Mouse (Mus musculus): ENCODE measurements around the gene Trim62.

Gene Trim62

GRCm38 (mm10) chr4:128908586-128909377 is 25.4 kb downstream of the Trim62 start:
- peak; percentile 9 to 32 for DNase-seq (ENCODE audit: low read depth in 2 of 2, low spot score in 2 of 2)

- no peak for DNase-seq (ENCODE audit: low read depth in 2 of 2, low spot score in 2 of 2)
Observed at GRCm38 (mm10) chr4:128909378-128909831, 26.0 kb downstream of the Trim62 start.

GRCm38 (mm10) chr4:128910276-128911063 is 27.1 kb downstream of the Trim62 start:
- DNase-seq (ENCODE audit: low read depth in 2 of 2, low spot score in 2 of 2), result no peak

- no peak for DNase-seq (ENCODE audit: low read depth in 2 of 2, low spot score in 2 of 2)
Observed at GRCm38 (mm10) chr4:128912085-128912484, 28.7 kb downstream of the Trim62 start.

- no peak for DNase-seq (ENCODE audit: low read depth in 2 of 2, low spot score in 2 of 2)
Observed at GRCm38 (mm10) chr4:128913794-128914193, 30.4 kb downstream of the Trim62 start.

GRCm38 (mm10) chr4:128917119-128917518 is 33.7 kb downstream of the Trim62 start:
- DNase-seq (ENCODE audit: low read depth in 2 of 2, low spot score in 2 of 2), result no peak

- no peak for DNase-seq (ENCODE audit: low read depth in 2 of 2, low spot score in 2 of 2)
Observed at GRCm38 (mm10) chr4:128917756-128918155, 34.4 kb downstream of the Trim62 start.

GRCm38 (mm10) chr4:128918187-128918586 is 34.8 kb downstream of the Trim62 start:
- DNase-seq (ENCODE audit: low read depth in 2 of 2, low spot score in 2 of 2), result no peak

GRCm38 (mm10) chr4:128919106-128919505 is 35.7 kb downstream of the Trim62 start:
- DNase-seq (ENCODE audit: low read depth in 2 of 2, low spot score in 2 of 2), result no peak

- no peak for DNase-seq (ENCODE audit: low read depth in 2 of 2, low spot score in 2 of 2)
Observed at GRCm38 (mm10) chr4:128923603-128924002, 40.2 kb downstream of the Trim62 start.

GRCm38 (mm10) chr4:128924841-128925606 is 41.6 kb downstream of the Trim62 start:
- DNase-seq (ENCODE audit: low read depth in 2 of 2, low spot score in 2 of 2), result peak; percentile 57 to 59

GRCm38 (mm10) chr4:128932783-128933182 is 49.4 kb downstream of the Trim62 start:
- no peak for DNase-seq (ENCODE audit: low read depth in 2 of 2, low spot score in 2 of 2)

- DNase-seq (ENCODE audit: low read depth in 2 of 2, low spot score in 2 of 2), result no peak
Observed at GRCm38 (mm10) chr4:128935595-128935994, 52.2 kb downstream of the Trim62 start.

- no peak for DNase-seq (ENCODE audit: low read depth in 2 of 2, low spot score in 2 of 2)
Observed at GRCm38 (mm10) chr4:128942346-128942745, 59.0 kb downstream of the Trim62 start.

- DNase-seq (ENCODE audit: low read depth in 2 of 2, low spot score in 2 of 2), result no peak
Observed at GRCm38 (mm10) chr4:128946736-128947135, 63.4 kb downstream of the Trim62 start.

- DNase-seq (ENCODE audit: low read depth in 2 of 2, low spot score in 2 of 2), result no peak
Observed at GRCm38 (mm10) chr4:128947326-128947933, 64.0 kb downstream of the Trim62 start.

- peak; percentile 46 for DNase-seq (ENCODE audit: low read depth in 2 of 2, low spot score in 2 of 2)
Observed at GRCm38 (mm10) chr4:128948137-128948674, 64.8 kb downstream of the Trim62 start.

- no peak for DNase-seq (ENCODE audit: low read depth in 2 of 2, low spot score in 2 of 2)
Observed at GRCm38 (mm10) chr4:128949470-128950005, 66.2 kb downstream of the Trim62 start.

- DNase-seq (ENCODE audit: low read depth in 2 of 2, low spot score in 2 of 2), result no peak
Observed at GRCm38 (mm10) chr4:128950461-128950860, 67.1 kb downstream of the Trim62 start.

- no peak for DNase-seq (ENCODE audit: low read depth in 2 of 2, low spot score in 2 of 2)
Observed at GRCm38 (mm10) chr4:128953851-128954250, 70.5 kb downstream of the Trim62 start.
